Mouse (Mus musculus): ENCODE measurements around the gene Ece1. TPM values are rescaled to one million over a fixed set of nuclear protein-coding genes. Genes with fewer than 3 reads are reported as not detected.

Ece1 gene
- polyA plus RNA-seq, 1 experiment from 2014 or later, result 51.3 TPM

DNA sequence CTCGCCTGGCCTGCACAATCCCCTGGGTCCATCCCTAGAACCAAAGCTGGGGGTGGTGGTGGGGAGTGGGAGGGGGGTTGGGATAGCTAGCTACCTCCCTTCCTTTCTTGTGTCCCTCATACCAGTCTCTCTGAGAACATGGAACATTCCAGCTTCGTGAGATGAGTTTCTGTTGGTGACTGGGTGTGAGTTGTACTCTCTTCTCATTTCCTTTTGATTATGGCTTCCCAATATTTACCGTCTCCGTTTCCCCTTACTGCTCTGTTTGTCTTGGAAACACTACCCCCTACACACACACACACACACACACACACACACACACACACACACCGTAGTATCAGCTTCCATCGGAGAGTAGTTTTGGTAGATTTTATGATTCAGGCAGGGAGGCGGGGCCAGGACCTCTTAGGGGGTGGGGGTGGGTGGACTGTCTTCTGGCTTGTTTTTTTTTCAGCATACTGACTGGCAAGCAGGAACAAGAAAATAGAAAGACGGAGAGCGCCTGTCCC, 68.5 kb downstream of the Ece1 start:
- ATAC-seq (replicated peaks; ENCODE audit: insufficient number of reproducible peaks, insufficient read depth, low FRiP score, low read depth), result peak; percentile 2; the same call in 1 of the 2 replicates

DNA sequence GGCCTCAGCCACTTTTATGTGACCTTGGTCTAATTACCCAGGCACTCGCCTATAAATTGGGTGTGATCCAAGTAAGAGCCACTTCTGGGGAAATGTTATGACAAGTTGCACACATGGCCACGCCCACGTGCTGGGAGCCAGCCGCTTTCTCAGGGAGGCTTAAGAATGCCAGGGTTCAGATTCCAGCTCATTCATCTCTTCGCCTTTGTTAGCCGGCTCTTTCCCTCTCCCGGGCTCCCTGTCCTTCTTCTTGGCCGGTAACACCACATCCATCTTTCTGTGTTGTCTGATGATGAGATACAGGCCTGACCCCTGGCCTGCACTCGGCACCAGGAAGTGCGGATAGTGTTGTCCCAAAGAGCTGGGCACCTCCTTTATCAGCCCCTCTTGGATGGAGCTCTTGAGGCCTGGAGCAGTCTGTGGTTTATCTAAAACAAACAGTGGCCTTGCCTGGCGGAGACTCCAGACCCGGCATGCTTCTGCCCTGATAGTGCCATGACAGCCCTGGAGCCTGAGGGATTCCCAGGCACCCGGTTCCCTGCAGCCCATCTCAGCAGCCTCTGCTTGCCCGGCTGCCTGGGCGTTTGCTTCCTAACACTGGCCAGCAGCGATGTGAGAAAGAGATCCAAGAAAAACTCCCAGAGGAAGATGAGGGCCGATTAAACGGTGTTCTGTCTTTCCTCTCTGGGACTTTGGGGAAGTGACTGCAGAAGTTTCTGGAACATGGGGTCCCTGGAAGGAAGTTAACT, 69.1 kb downstream of the Ece1 start:
- Histone ChIP-seq H3K36me3 (0 out of 2 replicates have a peak, but pooled peaks cover 7% of the 10 kb centered on the region), H3K9me3 (replicated peaks) (no peaks in the 10 kb centered on the region)

More for the DNA sequence above, 68.5 kb downstream of the Ece1 start:
- 20% methylated on average over 9 of the region's 9 CpGs for WGBS
- Histone ChIP-seq H3K36me3 (0 out of 2 replicates have a peak, but pooled peaks cover 7% of the 10 kb centered on the region), H3K4me2 (peak overlapping the region; percentile 57), H3K27ac (peak overlapping the region; percentile 91), H3K4me3 (peak overlapping the region; percentile 19), H3K4me1 (replicated peaks) (peaks cover 72% of the 10 kb centered on the region), H3K9me3 (replicated peaks) (no peaks in the 10 kb centered on the region), H3K9ac (no peak overlapping the region), H3K27me3 (no peaks in the 10 kb centered on the region)

DNA sequence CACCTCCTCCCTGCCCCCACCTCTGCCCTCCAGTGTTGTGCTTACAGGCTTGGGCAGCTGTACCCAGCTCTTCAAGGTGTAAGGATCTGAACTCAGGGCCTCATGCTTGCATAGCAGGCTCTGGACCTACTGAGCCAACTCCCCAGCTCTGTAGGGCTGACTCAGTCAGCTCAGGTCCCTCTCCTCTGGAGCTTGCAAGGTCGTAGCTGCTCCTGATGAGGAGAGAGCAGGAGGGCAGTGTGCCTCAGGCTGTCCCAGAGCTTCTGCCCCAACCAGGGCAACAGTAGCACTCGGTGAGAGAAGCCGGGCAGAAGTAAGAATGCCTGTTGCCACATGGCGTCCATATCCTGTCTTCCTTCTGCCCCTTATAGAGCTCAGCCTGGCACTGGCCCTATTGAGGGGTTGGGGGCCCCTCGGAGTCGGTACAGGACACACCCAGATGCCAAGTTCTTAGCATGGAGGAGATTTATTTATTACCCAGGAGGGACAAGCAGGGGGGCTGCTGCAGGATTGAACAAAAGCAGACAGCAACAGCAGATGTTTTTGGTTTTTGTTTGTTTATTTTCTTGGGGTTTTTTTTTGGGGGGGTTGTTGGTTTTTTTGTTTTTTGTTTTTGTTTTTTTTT, 70.6 kb downstream of the Ece1 start:
- no peak for ATAC-seq (replicated peaks; ENCODE audit: insufficient number of reproducible peaks, insufficient read depth, low FRiP score, low read depth)
- Histone ChIP-seq H3K4me2 (peak overlapping the region; percentile 6; the same call in 1 of the 2 replicates), H3K9me3 (replicated peaks) (no peaks in the 10 kb centered on the region), H3K27me3 (no peaks in the 10 kb centered on the region), H3K4me3 (no peak overlapping the region), H3K27ac (peak overlapping the region; percentile 91), H3K36me3 (peaks cover 17% of the 10 kb centered on the region; the same call in 1 of the 2 replicates), H3K4me1 (replicated peaks) (peaks cover 56% of the 10 kb centered on the region), H3K9ac (no peak overlapping the region)
- 54% methylated on average over 6 of the region's 6 CpGs for WGBS

More for the DNA sequence above, 69.1 kb downstream of the Ece1 start:
- peak; percentile 85 for ATAC-seq (replicated peaks; ENCODE audit: insufficient number of reproducible peaks, insufficient read depth, low FRiP score, low read depth)
- H3K4me3 ChIP-seq, result peak overlapping the region; percentile 19
- no peaks in the 10 kb centered on the region for H3K27me3 ChIP-seq
- peak overlapping the region; percentile 57 for H3K4me2 ChIP-seq
- WGBS, result 5% methylated on average over 18 of the region's 18 CpGs
- peaks cover 69% of the 10 kb centered on the region for H3K4me1 ChIP-seq (replicated peaks)
- H3K9ac ChIP-seq, result no peak overlapping the region
- peak overlapping the region; percentile 91 for H3K27ac ChIP-seq

DNA sequence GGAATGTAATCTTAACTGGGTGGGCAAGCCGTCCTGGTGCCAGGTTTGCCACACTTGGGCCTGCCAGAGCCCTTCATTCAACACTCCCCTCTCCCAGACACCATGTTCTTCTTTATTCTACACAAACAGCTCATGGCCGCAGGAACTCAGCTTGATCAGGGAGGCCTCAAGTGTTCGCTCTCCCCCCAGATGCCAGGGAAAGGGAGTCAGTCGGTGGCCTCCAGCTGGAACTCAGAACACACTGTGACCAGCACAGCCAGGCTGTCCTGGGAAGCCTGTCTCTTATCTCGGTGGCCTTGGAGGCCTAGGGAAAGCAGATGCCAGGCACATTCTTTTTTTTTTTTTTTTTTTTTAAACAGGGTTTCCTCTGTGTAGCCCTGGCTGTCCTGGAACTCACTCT, 71.3 kb downstream of the Ece1 start:
- Histone ChIP-seq H3K9ac (no peak overlapping the region), H3K9me3 (replicated peaks) (no peaks in the 10 kb centered on the region), H3K4me1 (replicated peaks) (peaks cover 49% of the 10 kb centered on the region), H3K36me3 (peaks cover 17% of the 10 kb centered on the region; the same call in 1 of the 2 replicates), H3K4me3 (no peak overlapping the region), H3K27me3 (no peaks in the 10 kb centered on the region), H3K4me2 (no peak overlapping the region), H3K27ac (peak overlapping the region; percentile 5; the same call in 1 of the 2 replicates)
- WGBS, result 31% methylated on average over 5 of the region's 5 CpGs
- no peak for ATAC-seq (replicated peaks; ENCODE audit: insufficient number of reproducible peaks, insufficient read depth, low FRiP score, low read depth)

DNA sequence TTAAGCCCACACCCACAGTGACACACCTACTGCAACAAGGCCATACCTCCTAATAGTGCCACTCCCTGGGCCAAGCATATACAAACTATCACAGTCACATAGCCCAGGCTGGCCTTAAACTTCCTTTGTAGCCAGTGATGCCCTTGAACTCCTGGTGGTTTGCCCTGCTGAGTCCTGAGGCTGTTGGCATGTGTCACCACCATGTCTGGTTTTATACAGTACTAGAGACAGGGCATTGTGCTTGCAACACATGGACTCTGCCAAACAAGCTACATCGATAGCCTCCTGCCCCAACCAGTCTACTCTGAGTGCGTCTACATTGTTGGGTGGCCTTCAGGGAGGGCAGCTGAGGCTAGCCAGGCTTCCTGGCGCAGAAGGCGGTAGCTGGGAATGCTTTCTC, 74.1 kb downstream of the Ece1 start:
- H3K9me3 ChIP-seq (replicated peaks), result no peaks in the 10 kb centered on the region
- no peak for ATAC-seq (replicated peaks; ENCODE audit: insufficient number of reproducible peaks, insufficient read depth, low FRiP score, low read depth)
- H3K4me2 ChIP-seq, result no peak overlapping the region
- peaks cover 22% of the 10 kb centered on the region for H3K4me1 ChIP-seq (replicated peaks)
- no peaks in the 10 kb centered on the region for H3K27me3 ChIP-seq
- peaks cover 34% of the 10 kb centered on the region for H3K36me3 ChIP-seq
- no peak overlapping the region for H3K27ac ChIP-seq
- H3K9ac ChIP-seq, result no peak overlapping the region
- WGBS, result 93% methylated on average over 4 of the region's 4 CpGs
- H3K4me3 ChIP-seq, result no peak overlapping the region

DNA sequence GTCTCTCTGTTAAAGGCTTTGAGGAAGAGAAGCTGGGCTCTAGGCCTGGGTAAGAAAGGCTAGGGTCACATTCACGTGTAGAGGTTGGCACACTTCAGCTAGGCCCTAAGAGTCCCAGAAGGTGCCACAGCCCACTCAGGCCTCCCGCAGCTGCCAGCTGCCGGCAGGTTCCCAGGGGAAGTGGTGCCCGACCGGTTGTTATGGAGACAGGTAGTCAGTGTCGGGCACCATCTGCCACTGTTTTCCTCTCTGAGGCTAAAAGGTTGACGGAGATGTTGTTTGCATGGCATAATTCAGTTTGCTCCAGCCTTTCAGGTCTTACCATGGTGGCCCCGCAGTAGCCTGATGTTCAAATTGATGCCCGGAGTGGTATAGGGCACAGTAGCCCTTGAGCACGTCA, 78.0 kb downstream of the Ece1 start:
- no peak overlapping the region for H3K4me2 ChIP-seq
- peaks cover 32% of the 10 kb centered on the region for H3K36me3 ChIP-seq
- ATAC-seq (replicated peaks; ENCODE audit: insufficient number of reproducible peaks, insufficient read depth, low FRiP score, low read depth), result no peak
- no peak overlapping the region for H3K9ac ChIP-seq
- no peak overlapping the region for H3K4me3 ChIP-seq
- H3K27ac ChIP-seq, result no peak overlapping the region
- 95% methylated on average over 10 of the region's 10 CpGs for WGBS
- H3K27me3 ChIP-seq, result no peaks in the 10 kb centered on the region
- no peaks in the 10 kb centered on the region for H3K9me3 ChIP-seq (replicated peaks)
- H3K4me1 ChIP-seq (replicated peaks), result no peaks in the 10 kb centered on the region

DNA sequence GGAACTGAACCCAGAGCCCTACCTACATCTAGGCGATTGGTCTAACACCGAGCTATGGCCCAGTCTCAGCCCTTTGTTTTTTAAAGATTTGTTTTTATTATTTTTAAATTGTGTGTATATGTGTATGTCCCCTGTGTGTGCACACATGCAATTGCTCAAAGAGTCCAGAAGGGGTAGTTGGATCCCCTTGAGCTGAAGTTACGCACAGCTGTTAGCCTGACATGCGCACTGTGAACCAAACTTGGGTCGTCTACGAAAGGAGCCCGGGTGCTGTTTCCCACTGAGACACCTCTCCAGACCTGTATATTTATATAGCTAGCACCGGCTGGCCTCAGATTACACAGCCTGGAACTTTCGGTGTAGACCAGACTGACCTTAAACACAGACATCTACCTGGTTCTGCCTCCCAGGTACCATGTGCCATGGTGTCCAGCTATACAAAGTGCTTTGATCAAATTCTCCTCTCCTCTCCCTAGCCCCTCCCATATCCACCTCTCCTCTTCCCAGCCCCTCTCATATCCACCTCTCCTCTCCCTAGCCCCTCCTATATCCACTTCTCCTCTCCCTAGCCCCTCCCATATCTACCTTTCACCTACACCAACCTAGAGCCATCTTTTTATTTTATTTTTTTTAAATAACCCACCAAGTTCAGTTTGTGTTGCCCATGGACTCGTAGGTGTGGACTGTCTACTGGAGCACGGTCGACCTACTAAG, 79.3 kb downstream of the Ece1 start:
- peaks cover 40% of the 10 kb centered on the region for H3K36me3 ChIP-seq
- H3K4me1 ChIP-seq (replicated peaks), result no peaks in the 10 kb centered on the region
- H3K27ac ChIP-seq, result no peak overlapping the region
- H3K9ac ChIP-seq, result no peak overlapping the region
- H3K27me3 ChIP-seq, result no peaks in the 10 kb centered on the region
- no peaks in the 10 kb centered on the region for H3K9me3 ChIP-seq (replicated peaks)
- WGBS, result 89% methylated on average over 12 of the region's 12 CpGs
- no peak overlapping the region for H3K4me2 ChIP-seq
- ATAC-seq (replicated peaks; ENCODE audit: insufficient number of reproducible peaks, insufficient read depth, low FRiP score, low read depth), result no peak
- H3K4me3 ChIP-seq, result no peak overlapping the region

DNA sequence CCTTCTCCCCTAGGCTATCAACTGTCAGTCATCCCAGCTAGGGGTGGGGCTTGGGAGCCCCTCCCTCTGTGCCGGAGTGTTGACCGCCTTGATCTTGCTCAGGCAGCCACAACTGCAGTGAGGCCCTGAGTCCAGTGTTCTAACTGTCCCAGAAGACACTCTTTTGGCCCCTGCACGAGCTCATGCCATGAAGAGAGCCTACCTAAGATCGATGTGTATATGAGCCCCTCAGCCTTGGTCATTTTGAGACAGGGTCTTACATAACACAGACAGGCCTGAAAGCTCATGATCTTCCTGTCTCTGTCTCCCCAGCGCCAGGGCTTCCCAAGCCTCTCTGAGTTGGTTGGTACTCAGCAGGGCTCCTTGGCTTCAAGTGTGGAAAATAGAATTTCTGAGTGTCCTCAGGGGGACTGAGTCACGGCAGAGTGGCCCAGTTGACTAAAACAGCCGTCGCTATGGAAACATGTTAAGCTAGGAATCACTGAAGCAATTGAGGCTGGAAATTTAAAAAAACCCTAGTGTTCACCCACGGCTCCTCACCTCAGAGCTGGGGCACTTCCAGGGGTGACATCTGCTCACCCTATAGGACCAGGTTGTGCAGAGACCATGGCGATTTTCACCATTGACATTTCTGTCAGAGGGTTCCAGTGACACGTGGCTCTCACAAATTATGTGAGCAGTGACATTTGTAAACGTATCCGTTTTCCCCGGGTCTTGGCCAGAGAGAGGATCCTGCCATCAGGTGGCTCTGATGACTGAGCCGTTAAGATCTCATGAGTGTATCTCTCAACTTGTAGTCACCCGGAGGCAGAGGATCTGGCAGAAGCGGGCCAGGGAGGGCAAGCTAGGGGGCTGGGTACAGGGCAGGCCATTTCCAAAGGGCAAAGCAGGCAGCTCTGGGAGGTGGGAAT, 80.1 kb downstream of the Ece1 start:
- Histone ChIP-seq H3K4me1 (replicated peaks) (no peaks in the 10 kb centered on the region), H3K9ac (no peak overlapping the region), H3K4me2 (no peak overlapping the region), H3K36me3 (peaks cover 34% of the 10 kb centered on the region), H3K27me3 (no peaks in the 10 kb centered on the region), H3K9me3 (replicated peaks) (no peaks in the 10 kb centered on the region), H3K27ac (no peak overlapping the region), H3K4me3 (no peak overlapping the region)
- ATAC-seq (replicated peaks; ENCODE audit: insufficient number of reproducible peaks, insufficient read depth, low FRiP score, low read depth), result no peak
- WGBS, result 67% methylated on average over 17 of the region's 17 CpGs

DNA sequence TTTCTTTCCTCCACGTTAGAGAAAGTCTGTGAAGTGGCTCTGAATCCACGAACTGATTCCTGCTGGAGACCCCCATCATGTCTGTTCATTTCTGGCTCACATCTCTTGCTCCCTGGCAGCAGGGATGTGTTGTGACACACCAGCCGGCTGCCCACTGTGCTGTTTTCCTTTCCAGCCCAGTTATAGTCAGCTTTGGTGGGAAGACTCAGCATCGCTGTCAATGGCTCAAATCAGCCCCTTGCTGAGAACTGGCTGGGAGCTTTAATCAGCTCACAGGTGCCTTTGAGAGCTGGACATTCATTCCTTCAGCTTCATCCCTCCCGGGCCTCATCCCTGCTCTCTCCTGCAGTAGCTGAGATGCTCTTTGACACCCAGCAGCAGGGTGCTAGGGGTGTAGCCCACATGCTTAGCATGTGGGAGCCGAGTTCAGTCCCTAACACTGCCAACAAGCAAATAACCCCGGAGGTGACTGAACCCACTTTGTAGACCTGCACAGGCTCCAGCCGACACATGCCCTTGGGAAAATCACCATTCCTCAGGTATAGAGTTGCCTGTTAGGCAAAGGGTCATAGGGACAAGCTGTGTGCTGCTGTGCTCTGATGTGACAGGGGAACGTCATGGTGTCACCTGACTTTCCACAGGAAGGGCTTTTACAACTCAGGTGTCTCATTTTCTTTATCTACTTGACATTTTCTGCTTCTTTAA, 80.9 kb downstream of the Ece1 start:
- no peak for ATAC-seq (replicated peaks; ENCODE audit: insufficient number of reproducible peaks, insufficient read depth, low FRiP score, low read depth)

DNA sequence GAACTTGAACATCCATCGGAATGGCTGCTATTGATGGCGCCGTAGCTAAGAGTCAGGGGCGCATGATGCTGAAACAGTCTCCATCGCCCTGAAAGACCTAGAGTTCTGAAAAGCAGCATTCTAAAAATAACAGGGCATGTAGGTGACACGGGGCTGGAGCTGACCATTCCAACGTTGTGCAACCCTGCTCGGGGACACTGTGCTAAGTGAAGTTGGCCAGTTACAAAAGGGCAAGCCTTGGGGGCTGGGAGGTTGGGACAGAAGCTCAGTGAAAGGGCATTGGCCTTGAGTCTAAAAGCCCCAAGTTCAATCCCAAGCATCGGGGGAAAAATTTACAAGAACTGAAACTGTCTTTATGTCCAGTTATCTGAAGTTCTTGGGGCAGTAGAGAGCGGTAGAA, 81.5 kb downstream of the Ece1 start:
- ATAC-seq (replicated peaks; ENCODE audit: insufficient number of reproducible peaks, insufficient read depth, low FRiP score, low read depth), result no peak
- Histone ChIP-seq H3K4me2 (no peak overlapping the region), H3K27ac (no peak overlapping the region), H3K9me3 (replicated peaks) (no peaks in the 10 kb centered on the region), H3K27me3 (no peaks in the 10 kb centered on the region), H3K9ac (no peak overlapping the region), H3K4me3 (no peak overlapping the region), H3K4me1 (replicated peaks) (no peaks in the 10 kb centered on the region), H3K36me3 (peaks cover 32% of the 10 kb centered on the region)
- 77% methylated on average over 10 of the region's 10 CpGs for WGBS

More for the DNA sequence above, 80.9 kb downstream of the Ece1 start:
- H3K27ac ChIP-seq, result no peak overlapping the region
- H3K4me3 ChIP-seq, result no peak overlapping the region
- H3K9ac ChIP-seq, result no peak overlapping the region
- no peaks in the 10 kb centered on the region for H3K9me3 ChIP-seq (replicated peaks)
- WGBS, result 76% methylated on average over 9 of the region's 9 CpGs
- H3K4me1 ChIP-seq (replicated peaks), result no peaks in the 10 kb centered on the region
- no peaks in the 10 kb centered on the region for H3K27me3 ChIP-seq
- peaks cover 29% of the 10 kb centered on the region for H3K36me3 ChIP-seq
- H3K4me2 ChIP-seq, result no peak overlapping the region
